Mouse (Mus musculus): Measurements from ENCODE around the gene Fndc1. TPM values are rescaled to one million over a fixed set of nuclear protein-coding genes. Genes with fewer than 3 reads are reported as not detected.

Gene Fndc1
- total and polyA plus RNA-seq, 2 experiments, result 0.02 to 0.83 TPM

GRCm38 (mm10) chr17:7814433-7814832 is 12.7 kb downstream of the Fndc1 start:
- DNase-seq (ENCODE audit: extremely low read depth, low read depth, low spot score), result no peak
- Histone ChIP-seq H3K4me1 (ENCODE audit: control insufficient read depth, insufficient read depth, low read length) (no peaks in the 10 kb centered on the region), H3K4me3 (ENCODE audit: insufficient read depth, low read depth, low read length) (no peak overlapping the region), H3K27ac (replicated peaks; ENCODE audit: insufficient read depth, low read depth, low read length) (no peak overlapping the region), H3K36me3 (ENCODE audit: control insufficient read depth, insufficient read depth, low read length) (no peaks in the 10 kb centered on the region), H3K27me3 (ENCODE audit: control insufficient read depth, insufficient read depth, low read length) (no peaks in the 10 kb centered on the region), H3K9ac (ENCODE audit: low read depth, low read length) (no peak overlapping the region), H3K79me2 (ENCODE audit: control insufficient read depth, insufficient read depth, low read length) (no peaks in the 10 kb centered on the region)
- TF ChIP-seq CTCF (IDR thresholded peaks at IDR 0.05; ENCODE audit: low read depth, low read length) (no peak), POLR2A (IDR thresholded peaks at IDR 0.05; ENCODE audit: extremely low read depth, insufficient read depth, low read length) (no peak)
- 39% methylated on average over 3 of the region's 3 CpGs for WGBS

GRCm38 (mm10) chr17:7808043-7808442 is 19.1 kb downstream of the Fndc1 start:
- WGBS, result 86% methylated on average over 2 of the region's 2 CpGs
- Histone ChIP-seq H3K27me3 (ENCODE audit: control insufficient read depth, insufficient read depth, low read length) (no peaks in the 10 kb centered on the region), H3K79me2 (ENCODE audit: control insufficient read depth, insufficient read depth, low read length) (no peaks in the 10 kb centered on the region), H3K9ac (ENCODE audit: low read depth, low read length) (no peak overlapping the region), H3K36me3 (ENCODE audit: control insufficient read depth, insufficient read depth, low read length) (no peaks in the 10 kb centered on the region), H3K27ac (replicated peaks; ENCODE audit: insufficient read depth, low read depth, low read length) (no peak overlapping the region), H3K4me3 (ENCODE audit: insufficient read depth, low read depth, low read length) (no peak overlapping the region), H3K4me1 (ENCODE audit: control insufficient read depth, insufficient read depth, low read length) (no peaks in the 10 kb centered on the region)
- TF ChIP-seq POLR2A (IDR thresholded peaks at IDR 0.05; ENCODE audit: extremely low read depth, insufficient read depth, low read length) (no peak), CTCF (IDR thresholded peaks at IDR 0.05; ENCODE audit: low read depth, low read length) (no peak)
- no peak for DNase-seq (ENCODE audit: extremely low read depth, low read depth, low spot score)

GRCm38 (mm10) chr17:7805105-7805504 is 22.0 kb downstream of the Fndc1 start:
- no peak for DNase-seq (ENCODE audit: extremely low read depth, low read depth, low spot score)
- Histone ChIP-seq H3K79me2 (ENCODE audit: control insufficient read depth, insufficient read depth, low read length) (no peaks in the 10 kb centered on the region), H3K36me3 (ENCODE audit: control insufficient read depth, insufficient read depth, low read length) (no peaks in the 10 kb centered on the region), H3K4me3 (ENCODE audit: insufficient read depth, low read depth, low read length) (no peak overlapping the region), H3K9ac (ENCODE audit: low read depth, low read length) (no peak overlapping the region), H3K4me1 (ENCODE audit: control insufficient read depth, insufficient read depth, low read length) (no peaks in the 10 kb centered on the region), H3K27ac (replicated peaks; ENCODE audit: insufficient read depth, low read depth, low read length) (no peak overlapping the region), H3K27me3 (ENCODE audit: control insufficient read depth, insufficient read depth, low read length) (no peaks in the 10 kb centered on the region)
- WGBS, result 85% methylated on average over 6 of the region's 6 CpGs
- no peak for TF ChIP-seq POLR2A (IDR thresholded peaks at IDR 0.05; ENCODE audit: extremely low read depth, insufficient read depth, low read length)
- no peak for TF ChIP-seq CTCF (IDR thresholded peaks at IDR 0.05; ENCODE audit: low read depth, low read length)

- Histone ChIP-seq H3K9ac (ENCODE audit: low read depth, low read length) (no peak overlapping the region), H3K36me3 (ENCODE audit: control insufficient read depth, insufficient read depth, low read length) (no peaks in the 10 kb centered on the region), H3K79me2 (ENCODE audit: control insufficient read depth, insufficient read depth, low read length) (no peaks in the 10 kb centered on the region), H3K4me3 (ENCODE audit: insufficient read depth, low read depth, low read length) (no peak overlapping the region), H3K27me3 (ENCODE audit: control insufficient read depth, insufficient read depth, low read length) (no peaks in the 10 kb centered on the region), H3K4me1 (ENCODE audit: control insufficient read depth, insufficient read depth, low read length) (no peaks in the 10 kb centered on the region), H3K27ac (replicated peaks; ENCODE audit: insufficient read depth, low read depth, low read length) (no peak overlapping the region)
- WGBS, result 85% methylated on average over 9 of the region's 9 CpGs
- DNase-seq (ENCODE audit: extremely low read depth, low read depth, low spot score), result no peak
- TF ChIP-seq POLR2A (IDR thresholded peaks at IDR 0.05; ENCODE audit: extremely low read depth, insufficient read depth, low read length) (no peak), CTCF (IDR thresholded peaks at IDR 0.05; ENCODE audit: low read depth, low read length) (no peak)
Measured at GRCm38 (mm10) chr17:7802483-7802882, 24.6 kb downstream of the Fndc1 start.

- Histone ChIP-seq H3K36me3 (ENCODE audit: control insufficient read depth, insufficient read depth, low read length) (no peaks in the 10 kb centered on the region), H3K9ac (ENCODE audit: low read depth, low read length) (no peak overlapping the region), H3K79me2 (ENCODE audit: control insufficient read depth, insufficient read depth, low read length) (no peaks in the 10 kb centered on the region), H3K27me3 (ENCODE audit: control insufficient read depth, insufficient read depth, low read length) (no peaks in the 10 kb centered on the region), H3K4me1 (ENCODE audit: control insufficient read depth, insufficient read depth, low read length) (no peaks in the 10 kb centered on the region), H3K27ac (replicated peaks; ENCODE audit: insufficient read depth, low read depth, low read length) (no peak overlapping the region), H3K4me3 (ENCODE audit: insufficient read depth, low read depth, low read length) (no peak overlapping the region)
- WGBS, result 71% methylated on average over 3 of the region's 3 CpGs
- TF ChIP-seq POLR2A (IDR thresholded peaks at IDR 0.05; ENCODE audit: extremely low read depth, insufficient read depth, low read length) (no peak), CTCF (IDR thresholded peaks at IDR 0.05; ENCODE audit: low read depth, low read length) (no peak)
- no peak for DNase-seq (ENCODE audit: extremely low read depth, low read depth, low spot score)
Measured at GRCm38 (mm10) chr17:7799894-7800293, 27.2 kb downstream of the Fndc1 start.

GRCm38 (mm10) chr17:7795584-7795983 is 31.5 kb downstream of the Fndc1 start:
- H3K4me3 ChIP-seq (ENCODE audit: insufficient read depth, low read depth, low read length), result no peak overlapping the region
- TF ChIP-seq POLR2A (IDR thresholded peaks at IDR 0.05; ENCODE audit: extremely low read depth, insufficient read depth, low read length) (no peak), CTCF (IDR thresholded peaks at IDR 0.05; ENCODE audit: low read depth, low read length) (no peak)
- 72% methylated on average over 8 of the region's 8 CpGs for WGBS

More at GRCm38 (mm10) chr17:7795584-7795983, 31.5 kb downstream of the Fndc1 start:
- no peaks in the 10 kb centered on the region for H3K27me3 ChIP-seq (ENCODE audit: control insufficient read depth, insufficient read depth, low read length)
- H3K36me3 ChIP-seq (ENCODE audit: control insufficient read depth, insufficient read depth, low read length), result no peaks in the 10 kb centered on the region
- peak; percentile 1 for DNase-seq (ENCODE audit: extremely low read depth, low read depth, low spot score)
- no peaks in the 10 kb centered on the region for H3K4me1 ChIP-seq (ENCODE audit: control insufficient read depth, insufficient read depth, low read length)
- H3K79me2 ChIP-seq (ENCODE audit: control insufficient read depth, insufficient read depth, low read length), result no peaks in the 10 kb centered on the region
- no peak overlapping the region for H3K27ac ChIP-seq (replicated peaks; ENCODE audit: insufficient read depth, low read depth, low read length)
- H3K9ac ChIP-seq (ENCODE audit: low read depth, low read length), result no peak overlapping the region

All from liver, adult 2 months (tissue).